Mouse (Mus musculus): ENCODE measurements around the gene Arid1a.
A peak's percentile ranks its signal among the peaks of the same experiment; 100 is the strongest.

The Arid1a gene

DNA sequence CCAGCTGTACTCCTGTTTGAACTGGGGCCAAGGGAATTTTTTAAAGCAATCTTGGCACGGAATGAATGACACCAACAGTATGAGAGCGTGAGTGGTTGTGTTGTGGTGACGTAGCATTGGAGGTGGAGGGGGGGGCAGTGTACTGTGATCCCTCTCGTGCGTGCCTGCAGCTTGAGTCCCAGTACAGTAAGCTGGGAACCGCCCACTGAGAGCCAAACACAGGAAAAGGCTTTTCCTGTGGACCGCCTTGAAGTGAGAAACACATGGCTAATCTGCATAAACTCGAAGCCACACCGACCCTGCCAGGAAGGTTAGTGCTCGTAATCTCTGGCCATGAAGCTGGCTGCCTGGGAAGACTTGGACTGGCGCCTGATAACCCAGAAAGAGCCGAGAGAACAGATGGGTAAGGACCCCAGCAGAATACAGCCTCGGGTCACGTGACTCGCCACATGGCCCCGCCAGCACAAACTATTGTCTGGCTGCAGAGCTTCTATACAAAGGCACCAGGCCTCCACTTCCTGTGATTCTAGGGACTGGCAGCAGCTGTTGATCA lies 27.0 kb downstream of the Arid1a start:
- peak; percentile 94 for DNase-seq

GRCm38 (mm10) chr4:133729007-133729406 lies 27.6 kb downstream of the Arid1a start:
- DNase-seq, result no peak

GRCm38 (mm10) chr4:133728256-133728655 lies 28.3 kb downstream of the Arid1a start:
- DNase-seq, result no peak

- no peak for DNase-seq
Observed at GRCm38 (mm10) chr4:133725706-133726105, 30.9 kb downstream of the Arid1a start.

GRCm38 (mm10) chr4:133719791-133720190 lies 36.8 kb downstream of the Arid1a start:
- DNase-seq, result no peak

GRCm38 (mm10) chr4:133712755-133713154 lies 43.8 kb downstream of the Arid1a start:
- no peak for DNase-seq

GRCm38 (mm10) chr4:133711307-133712076 lies 45.1 kb downstream of the Arid1a start:
- no peak for DNase-seq

GRCm38 (mm10) chr4:133709395-133709794 lies 47.2 kb downstream of the Arid1a start:
- no peak for DNase-seq

GRCm38 (mm10) chr4:133707464-133707863 lies 49.1 kb downstream of the Arid1a start:
- no peak for DNase-seq

DNA sequence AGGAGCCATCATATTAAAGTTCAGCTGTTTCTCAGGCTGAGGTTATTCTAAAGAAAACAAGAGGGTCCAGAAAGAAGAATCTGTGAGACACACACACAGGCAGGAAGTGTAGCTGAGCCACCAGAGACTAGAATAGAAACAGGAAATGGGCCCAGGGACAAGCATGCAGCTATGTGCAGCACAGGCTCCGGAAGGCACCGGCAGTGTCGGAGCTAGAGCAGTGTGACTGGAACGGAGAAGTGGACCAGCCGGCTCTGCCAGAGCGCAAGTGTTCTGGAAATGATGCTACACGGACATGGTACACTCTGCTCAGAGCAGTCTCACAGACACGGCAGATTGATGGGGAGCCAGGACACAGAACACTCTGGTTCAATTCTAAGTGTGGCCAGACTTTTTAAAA lies 49.6 kb downstream of the Arid1a start:
- peak; percentile 88 for DNase-seq

GRCm38 (mm10) chr4:133705062-133705461 lies 51.5 kb downstream of the Arid1a start:
- DNase-seq, result no peak

DNA sequence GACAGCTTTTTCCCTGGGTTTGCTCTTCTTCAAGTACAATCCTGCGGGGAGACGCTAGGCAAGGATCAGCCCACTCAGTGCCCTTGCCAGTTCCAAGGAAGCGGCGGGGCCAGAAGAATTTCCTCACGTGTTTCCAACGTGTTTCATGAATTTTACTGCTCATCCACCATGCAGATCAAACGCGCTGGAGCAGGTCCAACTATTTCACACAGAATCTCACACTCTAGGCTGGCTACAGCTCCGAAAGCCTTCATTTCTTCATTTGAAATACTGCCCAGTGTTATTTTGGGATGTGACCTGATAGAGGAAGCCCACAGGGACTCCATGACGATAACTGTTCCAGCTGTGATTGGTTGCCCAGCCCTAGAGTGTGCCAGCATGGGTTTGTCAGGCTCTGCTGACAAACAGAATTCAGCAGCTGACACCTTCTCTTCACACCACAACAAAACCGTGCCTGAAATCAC lies 55.6 kb downstream of the Arid1a start:
- DNase-seq, result peak; percentile 55

GRCm38 (mm10) chr4:133695363-133695762 lies 61.2 kb downstream of the Arid1a start:
- DNase-seq, result no peak

DNA sequence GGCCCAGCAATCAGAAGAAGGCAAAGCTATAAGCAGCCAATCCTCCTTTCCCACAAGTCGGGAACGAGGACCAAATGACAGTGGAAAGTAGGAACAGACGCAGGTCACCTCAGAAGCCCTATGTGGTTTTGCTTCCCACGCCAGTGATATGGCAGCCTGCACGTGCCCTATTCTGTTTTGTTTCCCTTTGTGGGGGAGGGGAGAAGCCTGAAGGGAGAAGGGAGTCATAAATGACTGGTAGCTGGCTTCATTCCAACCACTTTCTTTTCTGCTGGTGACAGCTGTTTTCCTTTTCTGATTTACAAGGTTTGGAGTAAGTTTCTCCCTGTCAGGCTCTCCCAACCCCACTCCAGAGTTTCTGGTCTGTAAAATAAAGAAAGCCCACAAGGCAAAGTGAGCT lies 66.3 kb downstream of the Arid1a start:
- peak; percentile 71 for DNase-seq

GRCm38 (mm10) chr4:133688417-133689067 lies 68.0 kb downstream of the Arid1a start:
- DNase-seq, result peak; percentile 37

DNA sequence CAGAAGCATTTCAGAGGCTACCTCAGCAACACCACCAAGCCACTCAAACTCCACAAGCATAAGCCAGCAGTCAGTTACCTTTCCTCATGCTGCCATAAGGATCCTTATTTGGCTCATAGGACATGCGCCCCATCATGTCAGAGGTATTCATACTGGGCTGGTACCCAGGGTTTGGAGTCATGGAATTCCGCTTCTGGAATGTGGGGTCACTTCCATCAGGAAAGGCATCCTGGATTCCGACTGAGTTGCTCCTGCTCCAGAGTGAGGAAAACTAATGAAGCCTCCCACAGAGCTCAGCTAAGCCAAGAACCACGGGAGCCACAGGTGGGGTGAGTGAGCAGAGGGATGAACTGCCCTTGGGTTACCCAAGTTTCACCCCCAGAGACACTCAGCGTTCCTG lies 69.4 kb downstream of the Arid1a start:
- no peak for DNase-seq

DNA sequence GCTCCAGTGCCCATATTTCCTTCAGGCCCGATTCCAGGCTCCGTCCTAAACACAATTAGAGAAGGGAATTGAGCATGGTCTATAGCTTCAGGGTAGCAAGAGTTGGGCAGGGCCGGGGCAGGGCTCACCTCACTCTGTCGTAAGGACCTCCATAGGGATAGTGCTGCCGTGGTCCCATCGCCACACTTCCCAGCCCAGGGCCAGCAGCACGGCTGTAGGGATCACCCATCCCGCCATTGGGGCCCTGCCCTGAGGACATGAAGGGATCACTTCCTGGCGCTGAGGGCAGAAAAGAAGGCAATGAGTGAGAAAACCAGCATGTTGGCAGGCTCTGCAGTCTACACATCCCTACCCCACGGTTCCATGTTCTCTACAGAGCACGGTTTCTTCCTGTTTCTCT lies 70.1 kb downstream of the Arid1a start:
- DNase-seq, result no peak

GRCm38 (mm10) chr4:133680206-133680786 lies 76.3 kb downstream of the Arid1a start:
- no peak for DNase-seq

GRCm38 (mm10) chr4:133679629-133680028 lies 76.9 kb downstream of the Arid1a start:
- no peak for DNase-seq

DNA sequence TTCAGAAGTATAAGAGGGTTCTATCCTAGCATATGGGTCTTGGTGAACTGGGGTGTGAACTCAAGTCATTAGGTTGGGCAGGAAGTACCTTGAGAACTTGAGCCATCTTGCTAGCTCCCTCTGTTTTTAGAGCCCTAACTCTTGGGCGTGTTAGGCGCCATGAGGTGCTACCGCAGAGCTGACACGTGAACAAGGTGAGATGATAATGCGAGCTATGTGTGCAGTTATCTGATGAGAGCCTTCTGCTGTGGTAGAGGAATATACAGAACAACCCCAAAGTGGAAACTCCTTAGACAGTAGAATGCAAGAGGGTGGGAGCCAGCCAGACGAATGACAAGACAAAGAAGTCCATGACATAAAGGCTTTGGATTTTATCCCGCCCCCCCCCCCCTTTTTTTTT lies 79.3 kb downstream of the Arid1a start:
- DNase-seq, result no peak

DNA sequence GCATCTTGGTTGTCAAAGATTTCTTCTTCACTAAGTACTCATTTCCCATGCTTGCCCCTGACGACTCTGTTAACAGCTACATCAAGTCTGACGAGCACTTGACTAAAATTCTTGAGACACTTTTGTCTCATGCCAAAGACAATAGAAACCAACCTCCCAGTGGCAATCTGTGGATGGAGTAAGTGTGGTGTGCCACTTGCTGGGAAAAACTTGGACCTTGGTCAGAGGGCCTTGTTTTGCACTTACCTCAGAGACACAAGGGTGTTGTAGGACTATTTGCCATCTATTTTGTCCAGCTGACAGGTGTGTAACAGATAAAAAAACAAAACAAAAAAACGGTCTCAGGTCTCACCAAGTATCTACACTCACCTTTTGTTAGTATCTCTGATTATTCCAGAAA lies 80.4 kb downstream of the Arid1a start:
- no peak for DNase-seq

- peak; percentile 86 for DNase-seq
Observed at GRCm38 (mm10) chr4:133675594-133676016, 81.0 kb downstream of the Arid1a start.

DNA sequence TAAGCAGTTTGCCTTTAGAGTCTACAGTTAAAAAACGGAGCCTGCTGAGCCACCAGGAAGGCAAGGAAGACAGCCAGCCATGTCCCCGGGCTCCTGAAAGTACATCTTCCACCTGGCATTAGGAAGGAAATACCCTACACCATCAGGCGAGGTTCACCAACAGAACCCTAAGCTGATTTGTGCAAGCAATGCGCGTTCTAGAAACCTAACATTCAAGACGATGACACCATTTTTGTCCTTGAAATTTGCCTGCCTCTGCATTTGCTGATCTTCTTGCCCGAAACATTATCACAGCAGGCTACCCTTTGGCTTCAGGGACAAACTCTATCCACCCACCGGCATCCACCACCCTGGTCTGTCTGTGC lies 82.3 kb downstream of the Arid1a start:
- no peak for DNase-seq

Measured in kidney, postnatal 10 days (tissue).